8 mouse cellular contexts compared by ENCODE assay signal in the genomic region with DNA sequence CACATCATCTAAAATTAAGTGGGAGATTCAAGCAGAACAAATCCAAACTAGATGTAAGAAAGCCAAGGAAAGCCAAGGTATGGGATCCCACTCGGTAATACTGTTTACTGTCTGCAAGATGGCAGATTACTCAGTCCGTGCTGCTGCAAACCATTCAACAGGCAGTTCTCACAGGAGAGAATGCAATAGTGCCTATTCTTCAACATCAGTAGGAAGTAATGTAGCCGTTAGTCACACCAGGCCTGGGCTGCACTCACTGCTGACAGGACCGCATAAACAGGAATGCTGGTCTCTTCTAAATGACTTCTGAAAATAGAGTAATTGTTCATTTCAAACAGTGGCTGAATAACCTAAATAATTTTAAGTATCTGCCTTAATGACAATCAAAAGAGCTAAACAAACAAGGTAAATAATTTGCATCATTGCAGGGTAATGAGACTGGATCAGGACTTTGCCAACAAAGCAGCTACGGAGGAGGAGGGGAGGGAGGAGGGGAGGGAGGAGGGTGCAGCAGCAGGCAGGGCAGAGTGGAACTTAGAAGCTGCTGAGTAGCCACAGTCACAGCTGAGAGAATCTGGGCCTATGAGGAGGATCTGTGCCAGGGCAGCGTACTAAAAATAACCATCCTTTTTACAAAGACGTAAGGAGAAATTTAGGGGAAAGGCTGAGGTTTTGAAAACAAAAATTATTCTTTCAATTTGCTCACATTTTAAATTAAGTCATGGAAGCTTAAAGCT. TPM values are rescaled to one million over a fixed set of nuclear protein-coding genes. Genes with fewer than 3 reads are reported as not detected.
DNase-seq lines count a peak whose midpoint lies in the region; ATAC-seq lines count a peak whose summit lies in the region.

No protein-coding gene starts in this region.

- H3K36me3 ChIP-seq in macrophage (ENCODE audit: inconsistent target), result no peaks in the 10 kb centered on the region

- ATAC-seq in megakaryocyte, adult 5-6 weeks (ENCODE audit: poor library complexity, severe bottlenecking), result no peak

- WGBS in macrophage (ENCODE audit: missing documents), result 52% methylated on average over 6 of the region's 7 CpGs

- H3K4me3 ChIP-seq in macrophage (ENCODE audit: inconsistent target), result no peak overlapping the region

- peak overlapping the region; percentile 82 for H3K27ac ChIP-seq in macrophage

- peaks cover 51% of the 10 kb centered on the region; the same call in 1 of the 2 replicates for H3K79me2 ChIP-seq in macrophage (ENCODE audit: inconsistent target)

- DNase-seq in cerebellum, adult 18-20 months, result peak; percentile 24 to 47
- no peak for DNase-seq in cerebellum, postnatal 36 days
- DNase-seq in right cerebral cortex, postnatal 14 days, result peak; percentile 23
- DNase-seq in right cerebral cortex, adult 18-20 months, result no peak
- DNase-seq in kidney, adult 11 months, result peak; percentile 68
- no peak for DNase-seq in embryo, embryonic 10.5 days (ENCODE audit: low spot score)

RNA-seq across cellular contexts. Expression of gene Tspan3, which starts 13.4 kb away (rescaled TPM):
- 100 to 1,000 TPM in 5 of 26 experiments, 10 to 100 TPM in 21; 13.6 to 271 (median 40.6) TPM for total RNA-seq in macrophage (2018; cell fraction: chromatin; rRNA removed)
- total RNA-seq in macrophage (2018; cell fraction: cytosol; rRNA removed), result 100 to 1,000 TPM in 17 of 26 experiments, 10 to 100 TPM in 9; 75.0 to 407 (median 123) TPM
- 100 to 1,000 TPM in 14 of 26 experiments, 10 to 100 TPM in 12; 33.0 to 409 (median 127) TPM for total RNA-seq in macrophage (2018; cell fraction: nucleus; rRNA removed)
- 71.8 to 155 TPM (median 82.8 TPM) in 3 replicates for polyA plus RNA-seq in macrophage (2018)
- 22.5 and 28.9 TPM in 2 replicates for total RNA-seq in megakaryocyte, adult 5-6 weeks (2015)
- total RNA-seq in megakaryocyte, adult 5-6 weeks (2017), result 17.9 and 20.4 TPM in 2 replicates

Comparison
In these comparisons a context has a peak if more than half of its experiments do, and no peak if none do; other contexts are left out.
1. DNase-seq: peak in cerebellum, adult 18-20 months (2 of 2), right cerebral cortex, postnatal 14 days (single experiment) and kidney, adult 11 months (single experiment); none in cerebellum, postnatal 36 days (0 of 2), right cerebral cortex, adult 18-20 months (single experiment) and embryo, embryonic 10.5 days (single experiment).